Mouse (Mus musculus) kidney, adult 2 months (tissue): ENCODE data around the gene Hectd4. TPM values are rescaled to one million over a fixed set of nuclear protein-coding genes. Genes with fewer than 3 reads are reported as not detected.

Experiments used
- DNase-seq: peaks from one replicate; pipeline ENCODE4 v3.0.0; 2021
- H3K27ac ChIP-seq: fragments of 200-500 bp; 2 replicates; pipeline ENCODE4 v1.5.1; 2012; ENCODE audit warnings: low read depth, low read length, control low read depth, inconsistent platforms; ENCODE audit not compliant: insufficient read depth
- H3K27me3 ChIP-seq: fragments of 200-500 bp; replicated peaks from 2 replicates; pipeline ENCODE4 v1.6.1; 2012; ENCODE audit warnings: mild to moderate bottlenecking, moderate library complexity, low read length, inconsistent platforms; ENCODE audit not compliant: control insufficient read depth, insufficient read depth
- H3K36me3 ChIP-seq: fragments of 200-500 bp; 2 replicates; pipeline ENCODE4 v1.6.1; 2012; ENCODE audit warnings: mild to moderate bottlenecking, moderate library complexity, low read length, inconsistent platforms; ENCODE audit not compliant: control insufficient read depth, insufficient read depth
- H3K4me1 ChIP-seq: fragments of 200-500 bp; 2 replicates; pipeline ENCODE4 v1.6.1; 2011; ENCODE audit warnings: low read length; ENCODE audit not compliant: control insufficient read depth, insufficient read depth
- H3K4me3 ChIP-seq: fragments of 200-500 bp; 2 replicates; pipeline ENCODE4 v1.5.1; 2011; ENCODE audit warnings: mild to moderate bottlenecking, low read depth, low read length, control low read depth; ENCODE audit not compliant: insufficient read depth
- CTCF ChIP-seq: fragments of 200-500 bp; conservative IDR thresholded peaks from 2 replicates; pipeline ENCODE4 v1.5.1; 2011; ENCODE audit warnings: low read depth, mild to moderate bottlenecking, control low read depth, low read length, moderate library complexity, mixed read lengths; ENCODE audit not compliant: insufficient read depth, insufficient read length
- POLR2A ChIP-seq: fragments of 200-500 bp; IDR thresholded peaks from one replicate; pipeline ENCODE4 v1.6.1; 2011; ENCODE audit warnings: low read depth, low read length, control low read depth
- WGBS: fragments of 180-500 bp; shearing (Covaris S2); methylation state at CpG from one replicate; pipeline ENCODE4 v1.1.7; 2018; 5-methylcytosine and 5-hydroxymethylcytosine counted together
- polyA plus RNA-seq: library from polyadenylated mRNA; depleted of rRNA; stranded (reverse); fragments of >200 nt; gene quantifications from 2 replicates; pipeline ENCODE4 v1.2.3, GENCODE M21; 2012

The Hectd4 gene
- polyA plus RNA-seq, 1 experiment = 10.1 TPM

- WGBS = 7% methylated on average over 53 of the region's 53 CpGs
- Histone ChIP-seq H3K4me3 (peak within 1 kb of the TSS; percentile 96), H3K27ac (peak within 1 kb of the TSS; percentile 86), H3K27me3 (no peaks in the 10 kb centered on the region), H3K36me3 (no peaks in the 10 kb centered on the region), H3K4me1 (peaks cover 13% of the 10 kb centered on the region; the same call in 1 of the 2 replicates)
- DNase-seq = peak; percentile 97
- TF ChIP-seq POLR2A = no peak
- TF ChIP-seq CTCF = no peak
Observed at GRCm38 (mm10) chr5:121397187-121398145, 177.4 kb downstream of the Hectd4 start, which contains the start of gene Naa25. Gene Naa25, plus strand, starts transcription at chr5:121397936.

- peak overlapping the region; percentile 96 for H3K4me3 ChIP-seq
- H3K36me3 ChIP-seq = no peaks in the 10 kb centered on the region
- H3K27ac ChIP-seq = no peak overlapping the region
- H3K4me1 ChIP-seq = peaks cover 14% of the 10 kb centered on the region; the same call in 1 of the 2 replicates
- DNase-seq = no peak
- WGBS = under 1% methylated on average over 67 of the region's 67 CpGs
- H3K27me3 ChIP-seq = no peaks in the 10 kb centered on the region
- TF ChIP-seq CTCF (no peak), POLR2A (no peak)
Observed at GRCm38 (mm10) chr5:121398146-121398964, 178.3 kb downstream of the Hectd4 start.

GRCm38 (mm10) chr5:121398965-121399462 is 179.0 kb downstream of the Hectd4 start:
- Histone ChIP-seq H3K36me3 (no peaks in the 10 kb centered on the region), H3K4me3 (peak overlapping the region; percentile 20; the same call in 1 of the 2 replicates), H3K4me1 (peaks cover 15% of the 10 kb centered on the region; the same call in 1 of the 2 replicates), H3K27ac (no peak overlapping the region), H3K27me3 (no peaks in the 10 kb centered on the region)
- 29% methylated on average over 9 of the region's 9 CpGs for WGBS
- TF ChIP-seq CTCF (no peak), POLR2A (no peak)
- DNase-seq = no peak

GRCm38 (mm10) chr5:121399540-121399939 is 179.5 kb downstream of the Hectd4 start:
- no peak overlapping the region for H3K27ac ChIP-seq
- no peaks in the 10 kb centered on the region for H3K36me3 ChIP-seq
- no peaks in the 10 kb centered on the region for H3K27me3 ChIP-seq
- TF ChIP-seq CTCF = no peak
- TF ChIP-seq POLR2A = no peak
- no peak for DNase-seq
- 78% methylated on average over 5 of the region's 5 CpGs for WGBS
- peaks cover 15% of the 10 kb centered on the region; the same call in 1 of the 2 replicates for H3K4me1 ChIP-seq
- H3K4me3 ChIP-seq = no peak overlapping the region

- no peak overlapping the region for H3K4me3 ChIP-seq
- no peaks in the 10 kb centered on the region for H3K27me3 ChIP-seq
- no peaks in the 10 kb centered on the region for H3K36me3 ChIP-seq
- H3K27ac ChIP-seq = no peak overlapping the region
- H3K4me1 ChIP-seq = peaks cover 15% of the 10 kb centered on the region; the same call in 1 of the 2 replicates
- DNase-seq = no peak
- WGBS = 35% methylated on average over 5 of the region's 5 CpGs
- TF ChIP-seq POLR2A (no peak), CTCF (no peak)
Observed at GRCm38 (mm10) chr5:121400064-121400463, 180.0 kb downstream of the Hectd4 start.

GRCm38 (mm10) chr5:121400849-121401248 is 180.8 kb downstream of the Hectd4 start:
- Histone ChIP-seq H3K27ac (no peak overlapping the region), H3K4me1 (peaks cover 15% of the 10 kb centered on the region; the same call in 1 of the 2 replicates), H3K27me3 (no peaks in the 10 kb centered on the region), H3K36me3 (no peaks in the 10 kb centered on the region), H3K4me3 (no peak overlapping the region)
- 80% methylated on average over 5 of the region's 5 CpGs for WGBS
- no peak for DNase-seq
- TF ChIP-seq CTCF (no peak), POLR2A (no peak)

- H3K4me3 ChIP-seq = no peak overlapping the region
- peak; percentile 83 for DNase-seq
- WGBS = 48% methylated on average over 8 of the region's 8 CpGs
- TF ChIP-seq CTCF (no peak), POLR2A (no peak)
- no peak overlapping the region for H3K27ac ChIP-seq
- no peaks in the 10 kb centered on the region for H3K27me3 ChIP-seq
- peaks cover 18% of the 10 kb centered on the region for H3K4me1 ChIP-seq
- H3K36me3 ChIP-seq = peaks cover 2% of the 10 kb centered on the region; the same call in 1 of the 2 replicates
Observed at GRCm38 (mm10) chr5:121407856-121408255, 187.8 kb downstream of the Hectd4 start.
